Mouse (Mus musculus) bone marrow, adult 2 months (tissue): ENCODE measurements at regions not wholly inside any gene's neighbourhood (a gene's known extent, or its start where the extent isn't known, plus 50 kb on each side); places are given as distances from the start of the nearest gene placed in this dataset.

Source experiments
- CTCF ChIP-seq: fragments of 200-500 bp; IDR thresholded peaks from 2 replicates; pipeline ENCODE4 v1.5.1; 2011; ENCODE audit warnings: low read length, control low read depth; ENCODE audit not compliant: control insufficient read depth, insufficient read depth
- POLR2A ChIP-seq: fragments of 200-500 bp; IDR thresholded peaks from 2 replicates; pipeline ENCODE4 v1.6.1; 2011; ENCODE audit warnings: low read depth, mild to moderate bottlenecking, control low read depth, low read length, borderline replicate concordance; ENCODE audit not compliant: control insufficient read depth

DNA sequence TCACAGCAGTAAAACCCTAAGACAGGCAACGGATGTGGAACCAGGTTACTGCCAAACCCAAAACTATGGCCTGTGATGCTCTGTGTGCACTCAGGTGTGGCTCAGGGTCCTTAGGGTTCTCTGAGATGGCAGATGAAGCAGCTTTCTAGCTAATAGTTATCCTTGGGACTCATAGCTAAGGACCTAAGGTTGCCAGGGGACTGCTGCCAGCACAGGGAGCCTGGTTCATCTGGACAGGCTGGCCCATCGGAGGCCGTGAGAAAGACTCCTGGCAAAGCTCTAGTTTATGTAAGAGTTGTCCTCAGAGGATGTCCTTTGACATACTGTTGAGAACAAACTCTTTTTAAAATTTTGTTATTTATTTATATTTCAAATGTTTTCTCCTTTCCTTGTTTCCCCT, 97.9 kb upstream of the Cnksr3 start:
- TF ChIP-seq CTCF (no peak), POLR2A (no peak)
